Mouse (Mus musculus): ENCODE results near the gene Capn7. TPM values are rescaled to one million over a fixed set of nuclear protein-coding genes. Genes with fewer than 3 reads are reported as not detected.

Capn7 gene
- total RNA-seq, 2 experiments from 2014 or later, result 24.6 to 25.6 TPM

Other genes with a start within 250 kb of the Capn7 start
- gene Smim4, start 207.7 kb upstream of the Capn7 start, total RNA-seq (2021), result 10 to 100 TPM; 32.2 to 43.1 TPM
- gene Nt5dc2, start 205.6 kb upstream of the Capn7 start, total RNA-seq (2021), result 1 to 10 TPM; 6.8 to 8.1 TPM
- gene Stab1, start 168.0 kb upstream of the Capn7 start, total RNA-seq (2021), result 10 to 100 TPM; 29.8 to 40.4 TPM
- gene Tnnc1, start 128.3 kb upstream of the Capn7 start, total RNA-seq (2021), result 100 to 1,000 TPM; 273 to 573 TPM
- gene Nisch, start 119.7 kb upstream of the Capn7 start, total RNA-seq (2021), result 100 to 1,000 TPM in 1 of 2 experiments, 10 to 100 TPM in 1; 93.2 to 102 TPM
- 1 to 10 TPM; 7.2 to 8.7 TPM for gene Sema3g, start 118.8 kb upstream of the Capn7 start, total RNA-seq (2021)
- 1 to 10 TPM; 5.5 to 6.3 TPM for gene Phf7, start 85.3 kb upstream of the Capn7 start, total RNA-seq (2021)
- gene Bap1, start 85.2 kb upstream of the Capn7 start, total RNA-seq (2021), result 10 to 100 TPM; 35.2 to 40.4 TPM
- gene Dnah1, start 12.7 kb upstream of the Capn7 start, total RNA-seq (2021), result under 1 TPM; 0.18 to 0.21 TPM
- gene Sh3bp5, start 99.4 kb downstream of the Capn7 start, total RNA-seq (2021), result 10 to 100 TPM; 50.8 to 56.6 TPM
- gene Eaf1, start 157.8 kb downstream of the Capn7 start, total RNA-seq (2021), result 10 to 100 TPM; 11.1 to 14.8 TPM
- 10 to 100 TPM in 1 of 2 experiments, 1 to 10 TPM in 1; 9.5 to 10.6 TPM for gene Mettl6, start 158.4 kb downstream of the Capn7 start, total RNA-seq (2021)

Data from gastrocnemius, postnatal 14 days (tissue).